Mouse (Mus musculus) forebrain, embryonic 12.5 days (tissue): ENCODE data around the gene Cln5. TPM values are rescaled to one million over a fixed set of nuclear protein-coding genes. Genes with fewer than 3 reads are reported as not detected.

ENCODE experiments used
- ATAC-seq: fragments of 200-750 bp; cut with Nextera tagmentation; 2 replicates; pipeline ENCODE4 v1.8.0; 2017; ENCODE audit warnings: moderate TSS enrichment; ENCODE audit not compliant: low FRiP score
- H3K27ac ChIP-seq: fragments of 300-500 bp; sonication (generic); 2 replicates; pipeline ENCODE4 v1.5.1; 2016; ENCODE audit warnings: mild to moderate bottlenecking
- H3K27me3 ChIP-seq: fragments of 300-500 bp; sonication (generic); 2 replicates; pipeline ENCODE4 v1.6.1; 2016; ENCODE audit warnings: mild to moderate bottlenecking
- H3K36me3 ChIP-seq: fragments of 300-500 bp; sonication (generic); replicated peaks from 2 replicates; pipeline ENCODE4 v1.6.1; 2016; ENCODE audit warnings: mild to moderate bottlenecking
- H3K4me1 ChIP-seq: fragments of 300-500 bp; sonication (generic); 2 replicates; pipeline ENCODE4 v1.6.1; 2016
- H3K4me2 ChIP-seq: fragments of 300-500 bp; sonication (generic); 2 replicates; pipeline ENCODE4 v1.6.1; 2016; ENCODE audit warnings: mild to moderate bottlenecking, moderate library complexity
- H3K4me3 ChIP-seq: fragments of 300-500 bp; sonication (generic); replicated peaks from 2 replicates; pipeline ENCODE4 v1.5.1; 2016; ENCODE audit warnings: mild to moderate bottlenecking
- H3K9ac ChIP-seq: fragments of 300-500 bp; sonication (generic); 2 replicates; pipeline ENCODE4 v1.6.1; 2016; ENCODE audit warnings: mild to moderate bottlenecking
- H3K9me3 ChIP-seq: fragments of 300-500 bp; sonication (generic); 2 replicates; pipeline ENCODE4 v1.6.1; 2016
- WGBS: fragments of 180-500 bp; shearing (Covaris S2); methylation state at CpG from one replicate; pipeline ENCODE4 v1.1.7; 2016; 5-methylcytosine and 5-hydroxymethylcytosine counted together
- polyA plus RNA-seq: library from polyadenylated mRNA; unstranded; fragments of >200 nt; fragmentation: Nextera tagmentation; extraction: Ambion mirVana; gene quantifications from 2 replicates; pipeline ENCODE4 v1.2.1, GENCODE M21; 2016

The Cln5 gene
- polyA plus RNA-seq, 1 experiment from 2014 or later = 17.6 TPM

- no peaks in the 10 kb centered on the region for H3K9me3 ChIP-seq
- H3K4me2 ChIP-seq = peak overlapping the region; percentile 15; the same call in 1 of the 2 replicates
- 10% methylated on average over 10 of the region's 10 CpGs for WGBS
- H3K27me3 ChIP-seq = no peaks in the 10 kb centered on the region
- H3K4me3 ChIP-seq = no peak overlapping the region
- H3K27ac ChIP-seq = no peak overlapping the region
- H3K9ac ChIP-seq = no peak overlapping the region
- H3K4me1 ChIP-seq = peaks cover 8% of the 10 kb centered on the region
- ATAC-seq = no peak
- H3K36me3 ChIP-seq = no peaks in the 10 kb centered on the region
Observed at GRCm38 (mm10) chr14:103065294-103066167, 4.5 kb upstream of the Cln5 start.

- H3K4me3 ChIP-seq = peak overlapping the region; percentile 59
- H3K4me2 ChIP-seq = peak overlapping the region; percentile 81
- H3K36me3 ChIP-seq = peaks cover 12% of the 10 kb centered on the region
- peaks cover 14% of the 10 kb centered on the region for H3K4me1 ChIP-seq
- 9% methylated on average over 12 of the region's 12 CpGs for WGBS
- no peaks in the 10 kb centered on the region for H3K27me3 ChIP-seq
- no peaks in the 10 kb centered on the region for H3K9me3 ChIP-seq
- peak; percentile 31; the same call in 1 of the 2 replicates for ATAC-seq
- peak overlapping the region; percentile 61 for H3K9ac ChIP-seq
- peak overlapping the region; percentile 80; the same call in 1 of the 2 replicates for H3K27ac ChIP-seq
Observed at GRCm38 (mm10) chr14:103069465-103069863, 552 bp upstream of the Cln5 start.

GRCm38 (mm10) chr14:103070790-103071189 lies 774 bp downstream of the Cln5 start:
- peaks cover 18% of the 10 kb centered on the region for H3K36me3 ChIP-seq
- peak overlapping the region; percentile 59 for H3K4me3 ChIP-seq
- H3K27ac ChIP-seq = peak overlapping the region; percentile 80; the same call in 1 of the 2 replicates
- H3K9ac ChIP-seq = peak overlapping the region; percentile 61
- no peaks in the 10 kb centered on the region for H3K27me3 ChIP-seq
- H3K4me2 ChIP-seq = peak overlapping the region; percentile 81
- 5% methylated on average over 10 of the region's 10 CpGs for WGBS
- no peak for ATAC-seq
- H3K4me1 ChIP-seq = peaks cover 11% of the 10 kb centered on the region
- no peaks in the 10 kb centered on the region for H3K9me3 ChIP-seq

- no peaks in the 10 kb centered on the region for H3K27me3 ChIP-seq
- no peak overlapping the region for H3K27ac ChIP-seq
- H3K36me3 ChIP-seq = peaks cover 22% of the 10 kb centered on the region
- no peak overlapping the region for H3K4me3 ChIP-seq
- WGBS = 93% methylated on average over 12 of the region's 12 CpGs
- H3K4me2 ChIP-seq = no peak overlapping the region
- no peak overlapping the region for H3K9ac ChIP-seq
- peaks cover 11% of the 10 kb centered on the region for H3K4me1 ChIP-seq
- no peaks in the 10 kb centered on the region for H3K9me3 ChIP-seq
- ATAC-seq = no peak
Observed at GRCm38 (mm10) chr14:103071471-103071870, 1.5 kb downstream of the Cln5 start.

GRCm38 (mm10) chr14:103072731-103073130 lies 2.7 kb downstream of the Cln5 start:
- no peaks in the 10 kb centered on the region for H3K27me3 ChIP-seq
- no peak for ATAC-seq
- H3K4me1 ChIP-seq = peaks cover 11% of the 10 kb centered on the region
- WGBS = 91% methylated on average over 4 of the region's 4 CpGs
- no peak overlapping the region for H3K4me3 ChIP-seq
- H3K36me3 ChIP-seq = peaks cover 31% of the 10 kb centered on the region
- no peak overlapping the region for H3K27ac ChIP-seq
- H3K9ac ChIP-seq = no peak overlapping the region
- no peak overlapping the region for H3K4me2 ChIP-seq
- H3K9me3 ChIP-seq = no peaks in the 10 kb centered on the region

- H3K4me2 ChIP-seq = no peak overlapping the region
- no peak overlapping the region for H3K27ac ChIP-seq
- H3K9ac ChIP-seq = no peak overlapping the region
- no peak overlapping the region for H3K4me3 ChIP-seq
- peaks cover 39% of the 10 kb centered on the region for H3K36me3 ChIP-seq
- ATAC-seq = no peak
- H3K27me3 ChIP-seq = no peaks in the 10 kb centered on the region
- 85% methylated on average over 8 of the region's 8 CpGs for WGBS
- H3K9me3 ChIP-seq = no peaks in the 10 kb centered on the region
- peaks cover 11% of the 10 kb centered on the region for H3K4me1 ChIP-seq
Observed at GRCm38 (mm10) chr14:103073825-103074224, 3.8 kb downstream of the Cln5 start.

- H3K9me3 ChIP-seq = no peaks in the 10 kb centered on the region
- H3K27ac ChIP-seq = no peak overlapping the region
- H3K36me3 ChIP-seq = peaks cover 39% of the 10 kb centered on the region
- H3K9ac ChIP-seq = no peak overlapping the region
- WGBS = 80% methylated on average over 7 of the region's 7 CpGs
- no peak overlapping the region for H3K4me2 ChIP-seq
- H3K4me3 ChIP-seq = no peak overlapping the region
- H3K27me3 ChIP-seq = no peaks in the 10 kb centered on the region
- no peak for ATAC-seq
- peaks cover 6% of the 10 kb centered on the region for H3K4me1 ChIP-seq
Observed at GRCm38 (mm10) chr14:103075166-103075565, 5.2 kb downstream of the Cln5 start.

GRCm38 (mm10) chr14:103077272-103078005 lies 7.4 kb downstream of the Cln5 start:
- WGBS = 95% methylated on average over 9 of the region's 9 CpGs
- H3K27ac ChIP-seq = no peak overlapping the region
- H3K4me2 ChIP-seq = no peak overlapping the region
- no peak overlapping the region for H3K4me3 ChIP-seq
- H3K9me3 ChIP-seq = no peaks in the 10 kb centered on the region
- H3K9ac ChIP-seq = no peak overlapping the region
- no peaks in the 10 kb centered on the region for H3K27me3 ChIP-seq
- H3K4me1 ChIP-seq = no peaks in the 10 kb centered on the region
- peaks cover 35% of the 10 kb centered on the region for H3K36me3 ChIP-seq
- ATAC-seq = no peak

GRCm38 (mm10) chr14:103078006-103078912 lies 8.2 kb downstream of the Cln5 start:
- no peak overlapping the region for H3K4me2 ChIP-seq
- no peak overlapping the region for H3K27ac ChIP-seq
- no peak for ATAC-seq
- no peaks in the 10 kb centered on the region for H3K27me3 ChIP-seq
- no peak overlapping the region for H3K4me3 ChIP-seq
- H3K4me1 ChIP-seq = no peaks in the 10 kb centered on the region
- H3K36me3 ChIP-seq = peaks cover 34% of the 10 kb centered on the region
- no peaks in the 10 kb centered on the region for H3K9me3 ChIP-seq
- no peak overlapping the region for H3K9ac ChIP-seq
- 85% methylated on average over 16 of the region's 16 CpGs for WGBS

GRCm38 (mm10) chr14:103079209-103079977 lies 9.4 kb downstream of the Cln5 start:
- Histone ChIP-seq H3K27me3 (no peaks in the 10 kb centered on the region), H3K4me2 (no peak overlapping the region), H3K9ac (no peak overlapping the region), H3K9me3 (no peaks in the 10 kb centered on the region), H3K36me3 (peaks cover 38% of the 10 kb centered on the region), H3K4me1 (no peaks in the 10 kb centered on the region), H3K27ac (no peak overlapping the region), H3K4me3 (no peak overlapping the region)
- 87% methylated on average over 9 of the region's 9 CpGs for WGBS
- no peak for ATAC-seq

- Histone ChIP-seq H3K4me2 (no peak overlapping the region), H3K9ac (no peak overlapping the region), H3K27me3 (no peaks in the 10 kb centered on the region), H3K27ac (no peak overlapping the region), H3K4me3 (no peak overlapping the region), H3K36me3 (peaks cover 57% of the 10 kb centered on the region), H3K4me1 (no peaks in the 10 kb centered on the region), H3K9me3 (no peaks in the 10 kb centered on the region)
- ATAC-seq = no peak
- WGBS = 78% methylated on average over 1 of the region's 1 CpGs
Observed at GRCm38 (mm10) chr14:103085840-103086533, 16.0 kb downstream of the Cln5 start.
